Mouse (Mus musculus) adrenal gland, adult 8-10 months (tissue): ENCODE results near the gene Pnrc2. TPM values are rescaled to one million over a fixed set of nuclear protein-coding genes. Genes with fewer than 3 reads are reported as not detected.

Source experiments
- DNase-seq: peaks from one replicate; pipeline ENCODE4 v3.0.0; 2022
- total RNA-seq, 4 experiments: library from RNA; stranded (reverse); gene quantifications; 2 replicates each; pipeline ENCODE4 v1.2.4; 2022

Gene Pnrc2
- total RNA-seq, result 100 to 1,000 TPM; 106 to 163 (median 148) TPM

DNA sequence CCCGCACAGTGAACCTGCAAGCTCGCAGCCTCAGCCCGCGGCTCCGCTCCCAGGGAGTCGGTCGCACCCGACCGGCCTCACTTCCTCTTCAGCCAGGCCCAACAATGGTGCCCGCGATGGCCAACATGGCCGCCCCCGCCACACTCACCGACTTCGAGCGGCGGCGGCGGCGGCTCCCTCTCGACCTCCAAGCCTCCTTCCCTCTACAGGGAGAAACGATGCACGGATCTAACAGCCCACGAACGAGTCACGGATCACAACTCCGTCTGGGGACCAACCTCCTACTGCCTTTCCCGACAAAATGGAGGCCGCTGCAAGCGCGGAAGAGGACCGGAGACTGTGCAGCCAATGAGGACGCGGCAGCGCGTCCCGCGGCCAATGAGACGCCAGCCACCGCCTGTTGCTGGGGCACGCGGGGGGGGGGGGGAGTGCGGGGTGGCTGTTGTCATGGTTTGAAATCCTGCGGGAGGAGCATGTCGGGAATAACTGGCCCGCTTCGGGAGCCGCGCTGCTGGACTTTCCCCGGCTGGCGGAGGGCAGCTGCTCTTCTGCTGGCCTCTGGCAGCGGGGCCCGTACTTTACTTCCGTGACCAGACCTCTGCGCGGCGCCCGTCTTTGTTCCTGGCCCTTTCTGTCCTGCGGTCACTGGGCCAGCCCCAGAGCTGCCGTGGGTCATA, at the start of gene Pnrc2:
Pnrc2 (minus strand) TSS at position 325 of the 677 bp plus-strand sequence.
- DNase-seq, result peak; percentile 88

DNA sequence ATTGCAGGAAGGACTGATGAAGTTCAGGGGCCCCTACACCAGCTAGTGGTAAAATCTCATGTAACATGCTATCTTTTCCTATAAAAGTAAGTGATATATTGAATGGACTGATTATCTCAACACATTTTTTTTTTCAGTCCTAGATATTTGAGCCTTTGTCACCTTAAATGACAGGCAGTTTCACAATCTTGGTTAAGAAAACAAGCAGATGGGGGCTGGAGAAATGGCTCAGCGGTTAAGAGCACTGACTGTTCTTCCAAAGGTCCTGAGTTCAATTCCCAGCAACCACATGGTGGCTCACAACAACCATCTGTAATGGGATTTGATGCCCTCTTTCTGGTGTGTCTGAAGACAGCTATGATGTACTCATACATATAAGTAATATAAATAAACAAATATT, 48.5 kb upstream of the Pnrc2 start:
- no peak for DNase-seq

DNA sequence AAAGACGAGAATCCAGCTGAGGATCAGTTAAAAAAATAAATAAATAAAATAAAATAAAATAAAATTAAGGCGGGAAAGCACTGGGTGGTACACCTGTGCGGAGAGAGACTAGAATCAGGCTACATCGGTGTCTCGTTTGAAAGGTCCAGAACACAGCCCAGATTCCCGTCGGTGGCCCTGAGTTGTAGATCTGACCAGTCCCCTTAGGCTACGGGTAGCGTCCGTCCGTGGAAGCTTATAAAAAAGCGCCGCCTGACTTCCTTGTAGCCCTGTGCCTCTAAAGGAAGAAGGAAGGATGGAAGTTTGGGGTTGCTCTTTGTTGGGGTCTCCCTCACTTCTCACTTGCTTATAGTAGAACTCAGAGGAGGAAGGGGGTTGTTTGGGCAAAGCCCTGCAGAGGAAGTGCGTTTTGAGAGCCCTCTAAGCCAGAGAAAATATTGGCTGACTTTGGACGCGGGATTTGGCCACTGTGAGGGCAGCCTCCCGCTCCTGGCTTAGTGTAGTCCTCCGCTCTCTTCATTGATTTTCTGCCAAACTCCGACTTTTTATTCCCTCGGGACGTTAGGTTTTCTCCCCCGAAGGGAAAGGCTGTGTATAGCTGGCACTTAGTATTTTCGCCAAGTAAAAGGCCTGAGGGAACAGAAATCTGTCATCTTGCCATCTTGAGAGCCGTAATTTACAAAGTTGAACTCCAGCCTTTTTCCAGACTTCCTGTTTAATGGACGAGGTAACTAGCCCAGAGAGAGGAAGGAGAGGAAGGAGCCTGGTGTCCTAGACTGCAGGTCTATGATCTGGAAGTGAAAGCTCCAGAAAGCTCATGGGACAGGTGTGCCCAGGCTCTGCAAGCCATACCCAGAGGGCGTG, 47.8 kb upstream of the Pnrc2 start:
- DNase-seq, result no peak

DNA sequence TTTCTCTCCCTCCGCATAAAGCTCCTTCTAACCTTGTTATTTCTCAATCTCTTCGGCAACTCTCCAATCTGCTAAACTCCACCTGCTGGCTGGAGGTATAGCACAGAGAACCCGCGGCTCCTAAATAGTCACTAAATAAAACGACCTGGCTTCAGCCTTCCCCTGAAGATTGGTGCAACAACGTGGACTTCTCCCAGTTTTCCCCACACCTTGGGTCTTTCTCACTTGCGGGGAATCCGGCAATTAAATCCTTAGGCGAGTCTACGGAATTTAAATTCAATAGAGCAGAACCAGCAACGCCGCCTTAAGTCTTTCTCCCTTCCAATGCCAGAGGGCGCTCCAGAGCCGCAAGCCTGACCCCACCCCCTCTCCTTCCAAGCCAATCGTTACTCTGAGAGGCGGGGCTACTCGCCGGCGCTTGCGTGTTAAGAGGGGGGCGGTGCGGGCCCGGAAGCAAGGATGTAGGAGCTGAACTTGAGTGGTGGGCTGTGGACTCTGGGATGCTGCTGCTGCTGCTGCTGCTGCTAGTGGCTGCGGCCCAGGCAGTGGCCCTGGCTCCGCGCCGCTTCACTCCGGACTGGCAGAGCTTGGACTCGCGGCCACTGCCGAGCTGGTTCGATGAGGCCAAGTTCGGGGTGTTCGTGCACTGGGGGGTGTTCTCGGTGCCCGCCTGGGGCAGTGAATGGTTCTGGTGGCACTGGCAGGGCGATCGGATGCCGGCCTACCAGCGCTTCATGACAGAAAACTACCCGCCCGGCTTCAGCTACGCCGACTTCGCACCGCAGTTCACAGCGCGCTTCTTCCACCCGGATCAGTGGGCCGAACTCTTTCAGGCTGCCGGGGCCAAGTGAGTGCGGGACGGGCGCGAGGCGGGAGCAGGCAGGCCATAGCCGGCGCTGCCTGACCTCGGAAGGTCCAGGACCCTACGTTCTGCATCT, 46.9 kb upstream of the Pnrc2 start, which contains the start of gene Fuca1:
Fuca1 (plus strand) TSS at position 432 of the 938 bp plus-strand sequence.
- DNase-seq, result peak; percentile 93

DNA sequence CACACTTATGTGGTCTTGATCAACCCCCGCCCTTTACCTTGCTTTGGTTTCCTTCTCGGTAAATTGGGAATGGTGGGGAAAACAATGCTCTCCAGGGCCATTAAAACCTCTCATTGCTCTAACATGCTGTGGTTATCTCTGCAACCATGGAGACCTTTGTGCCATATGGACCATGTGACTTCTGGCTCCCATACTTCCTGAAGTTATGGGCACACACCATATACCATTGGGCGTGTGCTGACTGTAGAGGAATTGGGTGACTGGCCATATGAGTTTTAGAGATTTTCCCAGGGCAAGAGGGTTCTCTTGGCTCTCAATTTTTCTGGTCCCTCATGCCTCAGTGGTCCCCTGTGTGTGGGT, 45.6 kb upstream of the Pnrc2 start:
- no peak for DNase-seq

DNA sequence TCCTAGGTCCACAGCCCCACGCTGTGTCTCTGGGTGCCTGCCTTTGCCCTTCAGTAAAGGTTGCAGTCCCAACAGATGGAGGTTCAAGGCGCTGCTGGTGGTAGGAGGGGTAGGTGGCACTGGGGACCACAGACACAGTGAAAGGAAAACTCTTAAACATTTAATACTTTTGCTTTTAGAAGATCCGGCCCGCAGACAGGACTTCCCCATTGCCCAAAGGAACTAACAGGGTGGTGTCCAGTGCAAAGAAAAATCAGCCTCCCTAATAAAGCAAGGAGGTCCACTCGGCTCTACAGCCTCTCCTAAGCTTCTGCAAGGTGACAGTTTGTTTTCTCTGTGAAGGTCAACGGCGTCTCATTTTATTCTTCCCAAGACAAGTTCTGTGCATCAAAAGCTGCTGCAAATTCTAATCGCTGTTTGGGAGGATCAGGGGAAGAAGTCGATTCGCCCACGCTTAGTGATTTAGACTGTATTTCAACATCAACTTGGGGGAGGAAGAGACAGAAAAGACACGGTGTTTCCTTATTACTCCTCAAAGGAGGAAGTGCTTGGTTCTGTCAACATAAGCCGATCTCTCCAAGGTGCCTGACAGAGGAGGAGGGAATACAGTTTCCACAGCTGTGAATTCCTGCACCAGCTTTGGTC, 45.1 kb upstream of the Pnrc2 start:
- no peak for DNase-seq

DNA sequence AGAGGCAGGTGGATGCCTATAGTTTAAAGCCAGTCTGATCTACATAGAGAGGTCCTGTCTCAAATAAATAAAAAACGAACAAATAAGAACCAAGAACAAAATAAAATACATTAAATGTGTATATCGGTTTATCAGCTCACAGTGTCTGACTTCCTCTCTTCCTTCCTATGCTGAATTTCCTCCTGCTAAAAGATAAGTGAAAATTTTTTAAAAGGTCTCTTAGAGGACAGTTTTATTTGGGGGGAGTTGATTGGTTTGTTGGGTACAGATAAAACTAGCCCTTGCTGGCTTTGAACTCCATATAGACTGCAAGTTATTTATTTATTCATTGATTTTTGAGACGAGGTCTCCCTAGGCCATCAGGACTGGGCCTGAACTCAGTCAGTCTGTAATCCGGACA, 39.8 kb upstream of the Pnrc2 start:
- DNase-seq, result no peak

DNA sequence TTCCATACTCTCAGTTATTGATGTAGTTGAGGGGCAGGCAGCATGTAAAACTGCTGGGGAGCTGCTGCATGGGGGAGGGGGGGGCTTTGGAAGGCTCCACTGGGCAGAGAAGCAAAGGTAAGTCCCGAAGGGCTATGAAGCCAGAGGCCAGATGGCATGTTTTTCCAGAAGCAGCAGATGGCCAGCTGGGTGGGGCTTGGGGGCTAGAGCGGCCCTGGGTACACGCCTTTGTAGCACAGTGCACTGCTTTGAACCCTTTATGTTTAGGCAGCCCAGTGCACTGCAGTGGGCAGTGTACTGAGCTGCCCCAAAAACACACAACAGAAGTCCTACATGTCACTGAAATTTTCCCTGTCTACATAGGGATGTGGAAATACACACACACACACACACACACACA, 39.2 kb upstream of the Pnrc2 start:
- no peak for DNase-seq

DNA sequence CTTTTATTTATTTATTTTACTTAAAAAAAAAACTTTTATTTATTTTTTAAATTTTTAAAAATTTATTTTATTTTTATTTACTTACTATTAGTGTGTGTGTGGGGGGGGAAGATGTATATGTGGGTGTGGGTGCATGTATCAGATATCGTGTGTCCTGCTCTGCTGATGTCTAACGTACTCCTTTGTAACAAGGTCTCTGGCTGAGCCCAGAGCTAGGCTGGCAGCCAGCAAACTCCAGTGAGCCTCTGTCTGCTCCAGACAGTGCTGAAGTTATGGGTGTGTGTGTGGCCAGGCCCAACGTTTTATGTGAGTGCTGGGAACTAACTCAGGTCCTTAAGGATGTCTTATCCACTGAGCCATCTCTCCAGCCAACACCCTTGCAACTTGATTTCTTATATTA, 38.5 kb upstream of the Pnrc2 start:
- DNase-seq, result no peak

DNA sequence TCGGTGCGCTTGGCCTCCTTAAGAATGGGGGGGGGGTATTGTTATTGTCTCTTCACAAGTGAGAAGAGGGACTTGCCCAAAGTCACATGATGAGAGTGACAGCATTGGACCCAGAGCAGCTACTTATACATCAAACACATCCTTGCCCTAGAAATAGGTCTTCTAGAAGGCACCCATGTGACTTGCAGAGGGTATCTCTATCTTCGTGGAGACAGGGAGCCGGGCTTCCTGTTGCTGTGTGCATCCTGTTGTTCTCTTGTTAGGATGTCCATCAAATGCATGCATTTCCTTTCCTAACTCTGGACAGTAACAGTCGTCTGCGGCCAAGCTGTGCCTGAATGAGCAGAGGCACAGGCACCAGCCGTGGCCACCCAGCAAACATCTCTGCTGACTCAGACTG, 37.9 kb upstream of the Pnrc2 start:
- no peak for DNase-seq

DNA sequence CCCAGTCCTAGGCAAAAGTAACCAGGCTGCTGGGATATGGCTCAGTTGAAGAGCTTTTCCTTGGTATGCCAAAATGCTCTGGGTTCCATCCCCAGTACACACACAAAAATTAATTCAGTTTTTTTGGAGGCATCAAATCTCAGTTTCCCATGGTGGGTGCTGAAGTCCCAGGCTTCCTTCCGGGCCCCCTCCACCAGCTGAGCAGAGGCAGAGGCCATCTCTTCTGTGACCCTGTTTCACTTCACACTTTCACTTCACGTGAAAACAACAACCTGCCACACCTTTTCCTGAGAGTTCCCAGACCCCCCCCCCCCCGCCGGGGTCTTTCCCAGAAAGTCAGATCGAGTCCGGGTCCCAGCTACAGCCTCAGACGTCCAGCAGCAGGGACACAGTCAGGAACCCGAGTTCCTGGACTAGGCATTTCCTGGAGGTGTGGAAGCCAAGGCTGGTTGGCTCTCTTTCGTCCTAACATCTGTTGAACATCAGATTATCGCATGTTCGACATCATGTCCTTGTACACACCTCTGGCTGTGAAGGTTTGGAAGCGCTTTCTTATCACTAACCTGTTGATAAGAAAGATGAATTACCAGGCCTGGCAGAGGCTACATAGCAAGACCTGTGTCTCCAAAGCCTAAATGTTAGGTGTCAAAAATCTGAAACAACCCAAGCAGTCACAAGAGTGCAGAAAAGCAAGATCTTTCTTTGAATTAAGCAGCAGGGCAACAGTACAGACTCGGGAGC, 35.8 kb upstream of the Pnrc2 start:
- DNase-seq, result no peak

DNA sequence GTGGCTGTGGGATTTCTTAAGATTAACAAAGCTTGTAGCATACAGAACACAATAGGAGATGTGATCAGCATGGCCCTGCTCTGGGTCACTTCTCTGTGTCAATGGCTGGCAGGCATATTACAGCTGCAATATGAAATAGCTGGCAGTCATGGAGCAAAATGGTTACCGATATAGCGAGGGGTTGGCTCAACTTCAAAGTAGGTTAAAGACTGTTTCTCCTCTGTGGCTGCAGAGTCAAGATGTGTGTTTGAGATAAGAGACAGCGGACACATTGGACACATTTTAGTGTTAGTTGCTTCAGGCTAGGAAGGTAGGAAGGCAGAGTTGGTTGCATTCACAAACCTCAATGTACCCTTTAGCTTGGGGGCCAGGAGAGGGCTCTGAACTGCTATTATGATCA, 33.0 kb upstream of the Pnrc2 start:
- DNase-seq, result no peak

DNA sequence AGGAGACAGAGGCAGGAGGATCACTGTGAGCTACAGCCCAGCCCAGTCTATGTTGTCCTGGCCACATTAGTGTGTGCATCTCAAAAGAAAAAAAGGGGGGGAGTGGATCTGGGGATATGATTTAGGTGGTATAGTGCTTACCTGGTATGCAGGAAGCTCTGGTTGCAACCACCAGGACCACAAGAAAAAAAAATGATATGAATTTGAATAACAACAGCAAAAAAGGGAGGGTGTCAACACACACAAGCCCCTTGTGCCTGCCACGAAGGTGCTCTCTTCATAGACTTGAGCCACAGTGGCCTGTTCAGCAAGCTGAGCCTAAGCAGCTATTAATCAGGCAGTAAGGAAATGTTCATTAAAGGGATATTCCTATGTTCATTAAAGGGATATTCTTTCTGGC, 31.2 kb upstream of the Pnrc2 start:
- DNase-seq, result no peak

DNA sequence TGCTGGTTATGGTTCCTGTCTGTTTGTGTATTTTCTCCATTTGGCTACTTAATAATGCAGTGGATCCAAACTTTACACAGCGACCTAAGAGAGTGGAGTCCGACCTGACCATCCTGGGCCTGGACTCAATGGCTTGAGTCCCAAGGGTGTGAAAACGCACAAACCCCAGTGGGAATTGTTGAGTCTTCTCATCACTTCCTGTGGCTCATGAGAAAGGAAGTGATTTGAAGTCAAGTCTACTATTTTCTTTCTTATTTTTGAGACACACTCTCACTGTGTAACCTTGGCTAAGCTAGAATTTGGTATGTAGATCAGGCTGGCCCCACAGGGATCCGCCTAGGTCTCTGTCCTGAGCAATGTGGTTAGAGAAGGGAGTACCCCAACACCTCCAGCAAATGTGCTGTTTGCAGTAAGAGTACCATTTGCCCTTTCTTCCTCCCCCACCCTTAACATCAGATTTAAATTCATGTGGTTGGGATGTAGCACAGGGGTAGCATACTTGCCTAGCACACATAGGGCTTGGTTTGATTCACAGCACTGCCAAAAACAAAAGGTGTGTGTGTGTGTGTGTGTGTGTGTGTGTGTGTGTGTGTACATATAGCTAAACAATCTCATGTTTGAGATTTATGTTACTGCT, 29.1 kb upstream of the Pnrc2 start:
- no peak for DNase-seq

DNA sequence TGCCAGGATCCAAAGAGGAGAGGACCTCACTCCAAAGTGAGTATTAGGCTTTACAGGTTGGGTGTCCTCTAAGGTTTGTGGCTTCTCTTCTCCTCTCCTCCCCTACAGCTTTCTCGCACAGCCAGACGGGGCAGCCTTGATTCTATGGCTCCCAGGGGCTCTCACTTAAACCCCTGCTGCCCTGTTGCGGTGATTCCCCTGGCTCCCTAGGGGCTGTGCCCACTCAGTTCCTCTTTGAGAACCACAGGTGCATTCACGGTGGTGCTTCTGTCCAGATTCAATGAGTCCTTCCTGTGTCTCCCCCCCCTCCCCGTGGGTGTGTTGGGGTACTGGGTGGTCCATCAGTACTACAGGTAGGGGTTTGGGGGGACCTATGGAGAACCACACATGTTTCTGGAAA, 26.4 kb upstream of the Pnrc2 start:
- no peak for DNase-seq

DNA sequence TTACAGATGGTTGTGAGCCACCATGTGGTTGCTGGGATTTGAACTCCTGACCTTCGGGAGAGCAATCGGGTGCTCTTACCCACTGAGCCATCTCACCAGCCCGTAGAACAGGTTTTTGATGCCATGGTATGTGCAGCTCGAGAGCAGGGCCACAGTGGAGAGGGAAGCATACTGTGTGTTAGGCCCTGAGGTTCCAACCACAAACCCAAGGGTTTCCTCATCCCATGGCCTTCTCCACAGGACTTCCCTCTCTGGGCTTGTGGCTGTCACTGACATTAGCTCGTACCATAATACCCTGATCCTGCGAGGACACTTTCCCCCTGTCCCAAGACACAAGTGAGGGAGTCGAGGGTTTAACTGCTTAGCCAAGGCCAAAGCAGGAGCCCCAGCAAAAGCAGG, 25.4 kb upstream of the Pnrc2 start:
- DNase-seq, result no peak

DNA sequence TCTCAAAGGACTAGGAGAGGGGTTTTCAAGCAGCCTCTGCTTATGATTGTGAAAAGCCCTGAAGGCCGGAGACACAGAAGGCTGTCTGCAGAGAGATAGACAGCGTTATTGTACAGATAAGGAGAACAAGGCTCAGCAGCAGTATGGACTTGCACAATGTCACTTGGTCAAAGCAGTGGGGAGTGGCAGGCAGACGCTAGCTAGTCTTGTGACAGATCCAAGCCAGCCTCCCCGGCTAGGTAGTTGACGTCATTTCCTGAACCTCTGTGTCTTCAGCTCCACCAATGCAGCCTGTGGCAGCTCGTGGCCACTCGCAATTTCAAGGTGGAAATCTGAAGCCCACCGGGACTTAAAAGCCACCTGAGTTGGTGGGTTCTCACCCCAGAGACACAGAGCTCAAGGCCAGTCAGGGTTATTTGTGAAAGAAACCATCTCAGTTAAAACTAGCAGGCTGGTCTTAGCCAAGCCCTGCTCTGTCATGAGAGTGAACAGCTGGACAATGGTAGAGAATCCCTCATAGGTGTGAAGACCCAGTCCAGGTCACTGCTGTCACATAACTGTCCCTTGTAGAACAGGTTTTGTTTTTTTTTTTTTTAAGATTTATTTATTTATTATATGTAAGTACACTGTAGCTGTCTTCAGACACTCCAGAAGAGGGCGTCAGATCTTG, 24.9 kb upstream of the Pnrc2 start:
- DNase-seq, result peak; percentile 48

DNA sequence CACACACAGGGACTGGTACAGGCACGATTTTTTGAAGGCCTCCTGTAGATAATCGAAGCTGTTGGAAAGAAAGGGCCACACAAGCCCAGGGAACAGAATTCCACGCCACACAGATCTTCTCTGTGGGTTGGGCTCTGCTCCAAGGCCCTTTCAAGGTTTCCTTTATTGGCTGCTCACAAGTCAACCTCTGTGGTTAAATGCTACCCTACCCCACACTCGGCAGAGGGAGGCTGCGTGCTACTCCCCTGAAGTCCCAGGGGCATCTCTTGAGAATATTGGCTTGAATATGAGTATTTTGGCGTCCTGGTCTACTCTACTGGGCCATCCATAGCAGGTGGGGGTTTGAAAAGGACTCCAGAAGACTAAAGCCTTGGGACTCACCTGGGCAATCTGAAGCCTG, 22.5 kb upstream of the Pnrc2 start:
- DNase-seq, result no peak

DNA sequence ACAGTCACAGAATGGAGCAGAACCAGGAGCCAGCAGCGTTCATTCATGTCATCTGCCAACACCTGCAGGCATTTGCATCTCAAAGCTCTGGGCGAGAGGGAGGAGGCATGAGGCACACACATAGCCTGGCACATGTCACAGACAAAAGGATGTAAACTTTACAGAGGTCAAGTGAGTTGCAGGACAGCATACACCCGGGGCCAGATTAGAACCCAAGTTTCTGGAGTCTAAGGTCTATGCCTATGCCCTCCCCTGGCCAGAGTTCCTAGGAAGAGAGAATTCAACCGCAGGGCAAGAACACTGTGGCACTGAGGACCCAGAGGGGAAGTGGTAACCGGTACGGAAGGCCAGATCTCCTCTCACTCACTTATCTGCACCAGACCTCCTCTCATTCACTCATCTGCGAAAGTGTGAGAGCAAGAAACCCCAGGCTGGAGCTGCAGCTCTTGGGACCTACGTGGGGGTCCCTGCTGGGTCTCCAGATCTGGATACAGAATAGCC, 21.5 kb upstream of the Pnrc2 start, which contains the start of gene Cnr2:
Cnr2 (plus strand) TSS at position 324 of the 501 bp plus-strand sequence.
- no peak for DNase-seq

DNA sequence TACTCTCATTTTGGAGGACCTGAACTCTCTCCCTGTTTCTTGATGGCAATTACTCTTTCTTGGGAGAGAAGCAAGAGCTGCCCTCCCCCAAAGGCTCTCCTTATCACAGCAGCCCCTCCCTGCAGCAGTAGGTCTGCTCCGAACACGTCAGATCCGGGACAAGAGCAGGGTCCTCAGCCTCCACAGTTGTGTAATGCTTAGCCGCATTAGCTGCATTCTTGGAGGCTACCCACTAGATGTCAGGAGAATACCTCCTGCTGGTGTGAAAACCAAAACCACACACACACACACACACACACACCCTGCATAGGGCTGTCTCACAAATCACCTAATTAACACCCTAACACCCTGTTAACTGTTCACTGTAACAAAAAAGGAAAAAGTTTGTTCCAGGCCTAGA, 19.2 kb upstream of the Pnrc2 start:
- no peak for DNase-seq
